Mouse (Mus musculus) myocyte (in vitro differentiated cells): Measurements from ENCODE around the gene Slc16a1.

Experiments
- CEBPB ChIP-seq: IDR thresholded peaks from 2 replicates; pipeline ENCODE4 v1.6.1; 2011; ENCODE audit warnings: mild to moderate bottlenecking, moderate library complexity; ENCODE audit not compliant: poor library complexity, insufficient read depth, severe bottlenecking
- E2F4 ChIP-seq: IDR thresholded peaks from one replicate; pipeline ENCODE4 v1.6.1; 2011; ENCODE audit warnings: mild to moderate bottlenecking, control low read depth, moderate library complexity; ENCODE audit not compliant: insufficient read depth
- MYOD1 ChIP-seq, 3 experiments: IDR thresholded peaks; one replicate each; pipeline ENCODE4 v1.6.1; 2011; ENCODE audit warnings: control low read depth in 2 of 3, low read depth in 2 of 3, mild to moderate bottlenecking in 2 of 3, moderate library complexity in 1 of 3; ENCODE audit not compliant: insufficient read length in 2 of 3, control insufficient read depth in 1 of 3
- MYOG ChIP-seq, 3 experiments: IDR thresholded peaks; one replicate each; pipeline ENCODE4 v1.6.1; 2011; ENCODE audit warnings: control low read depth in 2 of 3, low read depth in 2 of 3, mild to moderate bottlenecking in 2 of 3; ENCODE audit not compliant: insufficient read length in 2 of 3, control insufficient read depth in 1 of 3, insufficient read depth in 1 of 3
- POLR2A ChIP-seq: IDR thresholded peaks from one replicate; pipeline ENCODE4 v1.6.1; 2011; ENCODE audit warnings: low read depth, mild to moderate bottlenecking, control low read depth, moderate library complexity; ENCODE audit not compliant: insufficient read length
- POLR2AphosphoS2 ChIP-seq: IDR thresholded peaks from one replicate; pipeline ENCODE4 v1.6.1; 2011; ENCODE audit warnings: low read depth, control low read depth; ENCODE audit not compliant: insufficient read length
- REST ChIP-seq: IDR thresholded peaks from one replicate; pipeline ENCODE4 v1.6.1; 2011; ENCODE audit warnings: mild to moderate bottlenecking, control low read depth, moderate library complexity; ENCODE audit not compliant: insufficient read depth, insufficient read length
- TCF12 ChIP-seq: IDR thresholded peaks from one replicate; pipeline ENCODE4 v1.6.1; 2011; ENCODE audit warnings: mild to moderate bottlenecking, control low read depth; ENCODE audit not compliant: poor library complexity, insufficient read depth, severe bottlenecking
- USF1 ChIP-seq: IDR thresholded peaks from one replicate; pipeline ENCODE4 v1.6.1; 2011; ENCODE audit warnings: low read depth, mild to moderate bottlenecking, control low read depth, moderate library complexity

DNA sequence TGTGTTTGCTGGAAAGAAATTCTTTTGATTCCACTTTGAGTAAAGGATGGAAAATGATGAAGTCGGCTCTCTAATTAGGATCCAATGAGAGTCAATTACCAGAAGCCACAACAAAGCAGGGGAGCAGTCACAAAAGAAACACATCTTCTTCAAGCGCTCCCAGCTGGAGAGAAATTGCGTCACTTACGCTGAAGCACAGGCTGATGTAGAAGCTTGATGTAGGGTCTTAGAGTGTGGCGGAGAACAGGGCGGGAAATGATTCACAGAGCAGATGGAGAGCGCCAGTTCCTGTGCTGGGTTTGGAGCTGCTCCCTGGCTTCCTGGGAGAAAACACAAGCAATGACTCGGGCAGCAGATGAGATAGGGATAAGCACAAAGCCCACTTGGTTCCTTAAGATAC lies 40.4 kb downstream of the Slc16a1 start:
- no peak for TF ChIP-seq POLR2A
- no peak for TF ChIP-seq MYOG (IDR thresholded peaks at IDR 0.05; ENCODE audit: control insufficient read depth in 1 of 3, insufficient read depth in 1 of 3, insufficient read length in 2 of 3, low read depth in 2 of 3)
- no peak for TF ChIP-seq REST
- no peak for TF ChIP-seq USF1
- TF ChIP-seq TCF12 = no peak
- no peak for TF ChIP-seq E2F4
- TF ChIP-seq CEBPB = no peak
- TF ChIP-seq MYOD1 (IDR thresholded peaks at IDR 0.05; ENCODE audit: control insufficient read depth in 1 of 3, insufficient read length in 2 of 3, low read depth in 2 of 3) = no peak
- TF ChIP-seq POLR2AphosphoS2 = no peak
